Mouse (Mus musculus) heart, postnatal 14 days (tissue): ENCODE results near the gene Tm4sf20. TPM values are rescaled to one million over a fixed set of nuclear protein-coding genes. Genes with fewer than 3 reads are reported as not detected.

ENCODE experiments used
- DNase-seq, 2 experiments: peaks; one replicate each; pipeline ENCODE4 v3.0.0; 2021 to 2022
- intact Hi-C: fragments of 180-260 bp; cut with DNase I; formaldehyde crosslinking; loops from one replicate; pipeline ENCODE4 v1.15.1; 2025
- long read RNA-seq, 2 experiments: library from polyadenylated mRNA; stranded (forward); transcript quantifications; one replicate each; pipeline ENCODE4 v2.0.0; 2021
- total RNA-seq, 2 experiments: library from RNA; stranded (reverse); gene quantifications; 2 replicates each; pipeline ENCODE4 v1.2.3; 2021

Gene Tm4sf20
- not detected for total RNA-seq
- long read RNA-seq, experiment 1 = 0 reads
- long read RNA-seq, experiment 2 = 0 reads

DNA sequence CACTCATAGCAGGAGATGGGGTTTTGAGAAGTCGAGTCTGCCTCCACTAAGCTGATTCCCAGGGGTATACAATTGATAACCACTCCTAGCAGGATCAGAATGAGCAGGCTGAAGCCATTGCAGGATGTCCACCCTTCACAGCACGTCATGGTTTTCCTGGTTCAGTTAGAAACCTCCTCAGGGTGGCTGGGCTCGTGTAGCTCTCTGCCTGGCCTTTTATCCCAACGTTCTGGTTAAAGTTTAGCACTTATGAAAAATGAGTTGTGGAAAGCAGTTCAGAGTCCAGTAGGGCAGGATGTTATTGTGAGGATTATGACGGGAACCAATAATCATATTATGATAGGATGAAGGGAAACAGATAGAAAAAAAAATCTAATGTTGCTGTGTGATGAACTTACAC is at the start of gene Tm4sf20:
Tm4sf20 (minus strand) TSS at position 193 of the 400 bp plus-strand sequence.
- intact Hi-C loops = no loop called here

DNA sequence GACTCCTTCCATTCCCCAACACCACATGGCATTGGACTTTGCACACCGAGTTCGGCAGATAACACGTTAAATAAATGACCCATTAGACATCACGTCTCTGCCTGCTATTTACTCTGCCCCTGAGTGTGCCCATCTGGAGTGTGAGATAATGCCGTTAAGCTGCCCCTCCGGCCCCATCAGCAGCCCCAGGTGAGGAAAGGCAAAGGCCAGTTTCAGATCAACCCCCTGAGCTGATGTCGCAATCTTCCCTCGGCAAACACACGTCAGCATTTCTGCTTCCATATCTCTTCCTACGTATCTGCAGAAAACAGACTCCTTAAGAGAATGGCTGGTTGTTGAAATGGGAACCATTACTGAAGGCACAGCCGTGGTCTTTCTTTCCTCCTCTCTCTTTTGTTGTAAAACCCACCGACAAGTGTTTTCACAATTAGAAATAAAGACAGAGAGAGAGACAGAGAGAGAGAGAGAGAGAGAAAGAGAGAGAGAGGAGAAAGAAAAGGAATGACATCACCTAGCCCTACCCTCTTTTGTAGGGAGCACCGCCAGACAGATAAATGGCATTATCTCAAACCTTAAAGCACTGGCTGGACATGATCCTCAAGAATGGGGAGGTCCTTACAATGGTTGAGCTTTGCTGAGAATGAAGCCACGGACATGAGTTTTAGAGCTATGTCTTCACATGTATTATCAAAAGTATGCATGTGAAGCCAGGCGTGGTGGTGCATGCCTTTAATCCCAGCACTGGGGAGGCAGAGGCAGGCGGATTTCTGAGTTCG is 47.9 kb upstream of the Tm4sf20 start:
- intact Hi-C loops = no loop called here
- DNase-seq = no peak

More for the DNA sequence above, at the start of gene Tm4sf20:
- no peak for DNase-seq

DNA sequence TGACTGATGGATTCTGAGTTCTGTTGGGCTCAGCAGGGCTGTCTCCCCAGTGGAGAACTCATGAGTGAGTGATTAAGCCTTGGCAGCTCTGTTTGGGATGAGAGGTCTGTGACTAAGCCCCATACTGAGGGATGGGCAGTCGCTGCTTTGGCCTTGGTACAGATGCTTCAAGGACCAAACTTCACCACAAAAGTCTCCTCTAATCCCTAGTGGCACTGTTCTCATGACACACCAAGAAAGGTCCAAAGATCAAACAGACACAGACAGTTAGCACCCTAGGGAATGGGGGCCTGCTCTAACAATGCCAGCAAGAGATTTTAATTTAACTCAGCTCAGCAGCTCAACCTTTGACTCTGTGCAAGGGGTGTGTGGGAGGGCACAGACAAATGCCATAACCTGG is 43.5 kb upstream of the Tm4sf20 start:
- intact Hi-C loops = no loop called here
- DNase-seq = no peak

DNA sequence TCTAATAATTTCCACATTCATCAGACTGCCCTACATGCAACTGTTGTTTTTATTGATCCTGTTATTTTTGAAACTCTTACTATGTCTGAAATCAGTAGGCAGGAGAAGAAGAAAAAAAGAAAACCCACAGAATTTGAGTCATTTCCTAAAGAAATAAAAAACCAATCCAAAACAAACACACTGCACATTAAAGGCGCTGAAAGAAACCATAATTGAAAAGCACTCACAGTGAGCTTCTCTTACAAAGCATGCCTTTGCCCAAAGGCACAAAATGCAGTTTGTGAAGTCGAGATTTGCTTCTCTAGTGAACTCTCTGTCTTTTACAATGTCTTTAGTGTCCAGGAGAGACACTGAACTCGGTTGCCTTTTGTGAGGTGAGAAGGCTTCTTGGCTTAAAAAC is 40.3 kb upstream of the Tm4sf20 start:
- no peak for DNase-seq
- intact Hi-C loops = no loop called here

DNA sequence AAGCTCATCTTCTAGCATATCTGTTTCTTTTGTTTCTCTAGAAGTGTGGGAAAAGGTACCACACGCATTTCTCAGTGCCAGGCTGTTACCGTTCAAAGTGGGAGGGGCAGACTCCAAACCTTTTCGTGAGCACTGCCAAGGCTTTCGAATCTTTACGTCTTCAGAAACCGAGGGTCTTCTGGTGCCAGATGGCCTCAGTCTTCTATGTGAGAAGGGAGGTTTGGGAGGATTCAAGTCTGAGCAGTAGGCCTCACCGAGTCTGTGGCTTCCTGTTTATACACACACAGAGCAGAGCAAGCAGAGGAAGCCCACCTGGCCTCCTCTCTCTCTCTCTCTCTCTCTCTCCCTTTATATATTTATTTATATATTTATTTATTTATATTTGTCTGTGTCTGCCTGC is 38.9 kb upstream of the Tm4sf20 start:
- intact Hi-C loops = no loop called here

DNA sequence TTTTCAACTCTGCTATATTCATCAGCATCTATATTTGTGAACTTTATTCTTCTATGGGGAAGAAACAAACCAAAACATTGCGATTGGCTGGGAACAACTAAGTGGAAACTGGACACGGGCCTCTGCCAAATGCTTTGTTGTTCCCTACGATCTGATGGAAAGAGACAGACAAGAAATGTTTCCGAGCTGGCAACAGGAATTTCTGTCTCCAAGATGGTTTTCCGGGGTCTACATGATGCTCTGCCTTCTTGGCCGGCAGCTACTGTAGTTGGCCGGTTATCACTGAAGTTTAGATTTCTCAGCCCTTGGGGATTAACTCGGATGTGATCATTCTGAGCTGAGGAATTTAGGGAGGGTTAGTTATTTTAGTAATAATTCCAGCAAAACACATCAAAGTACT is 38.1 kb upstream of the Tm4sf20 start:
- intact Hi-C loops = no loop called here
- peak; percentile 8 to 25 for DNase-seq

More for the DNA sequence above, 38.9 kb upstream of the Tm4sf20 start:
- DNase-seq = no peak

DNA sequence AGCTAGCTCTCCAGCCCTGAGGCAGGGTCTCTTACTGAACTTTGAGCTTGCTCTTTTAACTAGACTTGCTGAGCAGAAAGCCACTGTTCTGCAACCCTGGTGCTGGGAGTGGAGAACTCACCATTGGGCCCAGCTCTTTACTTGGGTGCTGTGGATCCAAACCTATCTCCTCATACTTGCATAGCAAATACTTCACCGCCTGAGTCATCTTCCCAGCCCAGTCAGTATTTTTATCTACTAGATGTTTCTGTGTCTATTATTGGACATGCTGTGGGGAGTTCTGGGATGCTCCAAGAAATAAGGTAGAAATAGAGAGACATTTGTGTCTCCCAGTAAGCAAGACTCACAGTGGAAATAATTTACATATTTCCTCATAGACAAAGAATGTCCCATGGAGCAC is 35.8 kb upstream of the Tm4sf20 start:
- intact Hi-C loops = no loop called here
- no peak for DNase-seq

DNA sequence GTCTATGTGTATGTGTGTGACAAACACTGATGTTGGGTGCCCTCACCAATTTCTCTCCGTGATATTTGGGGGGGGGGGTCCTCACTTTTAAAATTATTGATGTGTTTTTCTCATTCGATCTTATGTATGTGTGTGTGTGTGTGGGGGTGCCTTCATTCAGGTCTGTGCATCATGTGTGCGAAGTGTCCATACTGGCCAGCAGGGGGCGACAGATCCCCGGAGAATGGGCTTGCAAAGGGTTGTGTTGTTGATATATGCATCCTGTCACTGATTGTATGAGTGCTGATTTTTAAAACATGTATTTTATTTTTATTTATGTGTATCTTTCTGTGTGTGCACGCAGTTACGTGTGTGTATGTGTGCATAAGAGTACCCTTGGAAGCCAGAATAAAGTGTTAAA is 35.3 kb upstream of the Tm4sf20 start:
- intact Hi-C loops = no loop called here

DNA sequence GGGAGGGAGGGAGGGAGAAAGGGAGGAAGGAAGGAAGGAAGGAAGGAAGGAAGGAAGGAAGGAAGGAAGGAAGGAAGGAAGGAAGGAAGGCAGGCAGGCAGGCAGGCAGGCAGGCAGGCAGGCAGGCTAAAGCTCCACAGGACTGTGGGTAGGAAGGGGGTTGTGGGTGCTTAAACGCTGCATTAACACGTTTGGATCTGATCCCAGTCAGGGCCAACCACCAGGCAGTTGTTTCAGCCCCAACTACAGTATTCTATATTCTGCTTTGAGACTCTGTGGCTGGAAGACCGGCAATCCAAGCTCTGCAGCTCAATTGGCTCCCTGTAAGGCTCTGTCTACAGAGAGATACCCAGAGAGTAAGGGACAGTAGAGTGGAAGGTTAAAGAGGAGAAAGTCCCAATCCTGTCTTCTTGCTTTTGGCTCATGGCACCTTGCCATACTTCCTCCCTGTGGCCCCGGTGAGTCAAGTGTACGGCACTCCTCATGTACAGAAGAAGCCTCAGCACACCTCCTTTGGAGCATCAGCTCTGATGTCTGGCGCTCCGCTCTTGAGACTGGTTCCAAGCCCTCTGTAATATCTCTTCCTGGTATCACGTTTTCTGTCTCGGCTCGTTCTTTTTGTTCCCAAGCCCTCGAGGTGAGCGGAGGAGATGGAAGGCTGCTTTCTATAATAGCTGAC is 33.0 kb upstream of the Tm4sf20 start:
- intact Hi-C loops = no loop called here
- no peak for DNase-seq

More for the DNA sequence above, 35.3 kb upstream of the Tm4sf20 start:
- DNase-seq = no peak

DNA sequence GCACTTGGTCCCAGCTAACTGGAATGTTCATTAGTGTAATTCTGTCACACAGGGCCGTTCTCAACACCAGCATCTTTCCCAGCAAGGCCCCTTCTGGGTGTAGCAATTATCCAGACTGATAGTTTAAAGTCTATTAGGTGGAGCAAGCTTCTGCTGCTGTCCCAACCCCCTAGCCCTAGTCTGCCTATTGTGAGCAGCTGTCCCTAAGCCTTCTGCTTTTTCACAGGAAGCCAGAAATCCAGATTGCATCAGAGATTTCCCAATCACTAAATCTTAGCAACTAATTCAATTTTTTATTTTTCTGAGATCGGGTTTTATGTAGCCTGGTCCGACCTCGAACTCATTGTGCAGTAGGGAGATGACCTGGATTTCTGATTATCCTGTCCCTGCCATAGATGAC is 30.7 kb upstream of the Tm4sf20 start:
- intact Hi-C loops = no loop called here
- no peak for DNase-seq

DNA sequence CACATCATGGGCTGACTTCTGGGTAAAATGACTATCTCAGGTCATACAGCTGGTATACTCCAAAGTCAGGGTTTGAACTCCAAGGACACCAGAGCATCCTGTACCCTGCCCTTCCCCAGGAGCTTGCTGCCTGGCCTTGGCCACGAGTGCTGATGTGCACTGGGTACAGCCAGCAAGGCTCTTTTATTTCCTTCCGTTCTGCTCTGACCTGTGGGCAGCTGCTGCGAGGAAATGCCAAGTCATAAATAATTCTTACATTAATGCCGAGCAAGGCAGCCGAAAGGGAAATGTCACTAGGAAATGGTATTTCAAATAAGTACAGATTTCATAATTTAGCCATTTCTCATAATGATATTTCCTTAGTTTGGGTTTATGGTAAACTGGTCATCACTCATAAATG is 30.0 kb upstream of the Tm4sf20 start:
- no peak for DNase-seq
- intact Hi-C loops = no loop called here

DNA sequence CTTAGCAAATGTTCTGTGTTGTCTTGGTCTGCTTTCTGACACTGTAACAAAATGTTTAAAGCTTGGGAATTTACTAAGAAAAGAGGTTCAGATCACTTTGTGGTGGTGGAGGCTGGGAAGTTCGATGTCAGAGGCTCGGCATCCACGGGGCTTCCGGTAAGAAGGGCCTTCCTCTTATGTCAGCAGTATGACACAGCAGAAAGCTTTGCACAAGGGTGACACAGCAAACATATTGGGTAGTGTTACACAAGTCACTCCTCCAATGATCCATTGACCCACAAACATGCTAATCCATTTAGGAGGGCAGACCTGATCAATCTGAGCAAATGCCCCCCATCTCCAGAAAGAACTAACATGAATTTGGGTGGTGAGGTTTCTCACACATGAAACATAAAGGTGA is 28.8 kb upstream of the Tm4sf20 start:
- intact Hi-C loops = no loop called here
- DNase-seq = no peak

DNA sequence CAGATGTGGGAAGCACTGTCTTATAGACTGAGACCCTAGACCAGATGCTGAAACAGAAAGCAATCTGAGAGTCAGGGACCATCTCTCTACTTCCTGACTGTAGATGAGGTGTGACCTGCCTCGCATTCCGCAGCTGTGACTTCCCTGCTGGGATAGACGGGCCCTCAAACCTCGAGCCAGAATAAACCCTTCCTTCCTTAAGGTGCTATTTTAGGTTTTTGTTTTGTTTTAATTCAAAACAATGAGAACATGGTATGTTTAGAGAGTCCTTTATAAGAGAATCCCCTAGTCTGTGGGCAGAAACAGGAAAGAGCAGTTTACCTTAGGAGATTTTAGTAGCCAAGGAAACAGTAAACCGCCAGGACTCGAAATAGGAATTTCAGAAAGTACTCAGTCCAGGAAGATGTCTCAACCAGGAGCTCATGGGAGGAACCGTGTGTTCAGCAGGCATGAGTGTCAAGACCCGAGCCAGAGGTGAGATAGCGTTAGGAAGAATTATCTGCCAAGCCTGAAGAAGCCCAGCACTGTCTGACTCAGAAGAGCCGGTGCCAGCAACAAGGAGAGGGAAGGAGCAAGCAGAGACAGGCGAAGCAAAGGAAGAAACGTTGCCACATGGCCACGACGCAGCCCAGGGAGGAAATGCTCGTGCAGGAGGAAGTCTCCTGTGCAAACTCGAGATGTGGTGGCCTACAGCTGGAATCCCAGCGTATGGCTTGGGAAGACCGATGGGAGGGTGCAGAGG is 27.6 kb upstream of the Tm4sf20 start:
- DNase-seq = no peak
- intact Hi-C loops = no loop called here

DNA sequence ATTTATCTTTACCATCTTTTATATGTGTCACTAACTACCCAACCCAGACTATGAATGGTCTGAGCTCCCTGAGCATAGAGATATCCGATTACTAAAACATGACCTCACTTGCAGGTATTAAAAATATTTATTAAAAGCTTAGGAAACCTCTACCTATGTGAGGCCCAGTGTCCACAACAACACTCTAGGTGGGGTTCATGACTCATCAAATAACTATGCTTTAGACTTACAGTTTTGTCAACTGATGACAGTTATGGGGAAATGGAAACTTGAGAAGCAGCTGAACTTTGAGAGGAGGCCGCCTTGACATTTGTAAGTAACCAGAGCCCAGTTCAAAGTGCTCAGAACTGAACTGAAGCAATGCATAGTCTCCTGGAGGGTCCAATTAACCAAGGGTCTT is 26.9 kb upstream of the Tm4sf20 start:
- intact Hi-C loops = no loop called here
- no peak for DNase-seq

DNA sequence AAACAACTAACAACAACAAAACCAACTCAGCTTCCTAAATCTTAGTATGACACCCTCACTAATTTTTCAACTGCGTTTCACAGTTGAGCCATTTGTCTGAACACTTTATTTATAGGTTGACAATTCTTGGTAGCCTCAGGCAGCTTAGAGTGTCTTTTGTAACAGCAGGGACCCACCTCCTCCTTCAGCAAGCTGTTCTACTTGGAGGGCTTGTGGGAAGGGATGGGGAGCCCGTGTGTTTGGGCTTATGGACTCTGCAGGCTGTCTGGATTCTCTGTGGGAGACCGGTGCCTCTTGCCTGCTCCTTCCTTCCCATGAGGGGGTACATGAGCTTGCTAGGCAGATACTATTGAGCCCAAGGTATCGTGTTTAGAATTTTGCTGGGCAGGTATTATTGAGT is 25.7 kb upstream of the Tm4sf20 start:
- no peak for DNase-seq
- intact Hi-C loops = no loop called here

DNA sequence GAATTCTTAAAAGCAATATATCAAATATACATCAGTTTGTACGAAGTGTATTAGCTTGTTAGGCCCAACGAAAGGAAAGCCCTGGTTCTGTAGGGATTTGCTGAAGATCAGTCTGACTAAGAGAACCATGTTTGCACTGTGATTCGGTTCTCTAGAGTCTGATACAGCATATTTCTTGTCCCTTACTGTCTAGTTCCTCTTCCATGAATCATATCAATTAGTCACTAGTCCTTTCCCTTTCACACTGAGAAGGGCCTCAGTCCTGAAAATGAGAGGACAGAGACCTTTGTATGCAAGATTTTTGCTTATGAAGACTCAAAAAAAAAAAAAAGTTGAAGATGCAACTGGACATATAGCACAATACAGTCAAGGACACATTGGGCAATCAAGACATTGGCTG is 24.8 kb upstream of the Tm4sf20 start:
- intact Hi-C loops = no loop called here

DNA sequence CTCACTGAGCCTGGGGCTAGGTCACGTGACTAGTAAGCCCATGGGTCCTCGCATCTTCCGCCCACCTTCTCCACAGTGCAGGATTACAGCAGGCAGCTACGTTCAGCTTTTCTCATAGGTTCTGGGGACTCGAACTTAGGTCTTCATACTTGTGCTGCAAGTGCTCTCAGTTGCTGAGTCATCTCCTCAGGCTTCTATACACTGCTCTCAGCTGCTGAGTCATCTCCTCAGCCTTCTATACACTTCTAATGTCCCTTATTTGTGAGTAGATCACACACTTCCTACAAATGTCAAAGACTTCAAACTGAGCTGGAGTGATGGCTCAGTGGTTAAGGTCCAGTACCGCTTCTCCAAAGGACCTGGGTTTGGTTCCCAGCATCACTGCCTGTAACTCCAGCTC is 24.0 kb upstream of the Tm4sf20 start:
- no peak for DNase-seq
- intact Hi-C loops = no loop called here

More for the DNA sequence above, 24.8 kb upstream of the Tm4sf20 start:
- DNase-seq = no peak

DNA sequence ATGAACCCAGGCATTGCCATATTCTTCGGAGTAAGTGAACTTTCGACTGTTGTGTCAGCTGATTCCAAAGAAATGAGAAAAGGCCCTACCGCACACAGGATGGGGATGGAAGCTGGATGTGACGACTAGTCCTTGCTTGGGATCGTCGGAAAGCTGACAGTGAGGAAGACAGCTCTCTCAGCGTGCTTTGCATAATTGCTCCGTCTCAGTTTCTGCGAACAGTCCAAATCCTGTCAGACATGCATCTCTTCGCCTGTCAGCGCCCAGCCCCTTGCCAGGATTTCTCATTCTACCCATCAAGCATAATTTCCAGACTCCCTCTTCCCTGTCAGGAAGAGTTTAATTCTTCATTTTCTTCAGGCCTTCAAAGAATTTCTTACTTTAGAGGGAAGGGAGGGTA is 22.8 kb upstream of the Tm4sf20 start:
- intact Hi-C loops = no loop called here
- DNase-seq = no peak

DNA sequence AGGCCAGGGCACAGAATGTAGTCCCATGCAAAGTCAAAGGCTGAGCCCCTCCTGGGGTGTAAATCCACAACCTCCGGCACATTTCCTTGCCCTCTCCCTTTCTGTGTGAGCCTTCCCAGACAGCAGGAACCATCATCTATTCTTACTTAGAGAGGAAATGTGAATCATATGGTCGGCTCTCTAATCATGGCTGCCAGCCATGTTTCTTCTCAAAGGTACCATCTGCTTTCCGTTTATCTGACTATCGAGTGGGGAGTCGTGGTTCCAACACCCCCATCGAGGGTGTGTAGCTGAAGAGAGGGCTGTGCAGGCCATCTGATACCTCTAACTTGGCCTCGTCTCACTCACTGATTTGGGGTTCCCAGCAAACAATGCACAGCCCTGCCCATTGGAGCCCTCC is 19.8 kb upstream of the Tm4sf20 start:
- no peak for DNase-seq
- intact Hi-C loops = loop anchor here (10.0 kb wide), 1 partner anchor 927 kb away; no protein-coding TSS in a partner anchor

DNA sequence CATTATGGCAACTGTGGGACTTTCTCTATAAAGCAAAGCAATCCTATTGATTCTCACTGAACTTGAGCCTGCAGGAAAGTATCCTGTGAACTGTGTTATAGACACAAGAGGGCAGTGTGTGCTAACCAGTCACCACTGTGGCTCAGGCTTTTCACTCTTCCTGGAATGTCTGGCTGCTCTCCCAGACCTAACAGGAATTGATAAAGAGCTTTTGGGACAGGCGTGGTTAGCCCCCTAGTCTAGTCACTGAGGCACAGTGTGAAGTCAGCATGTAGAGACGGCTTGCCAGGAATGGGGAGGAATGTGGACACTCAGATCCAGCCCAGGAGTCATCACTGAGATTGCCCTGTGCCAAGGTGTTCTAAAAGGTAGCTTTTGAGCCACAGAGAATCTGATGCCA is 19.2 kb upstream of the Tm4sf20 start:
- DNase-seq = peak; percentile 62 to 80
- intact Hi-C loops = loop anchor here (1.0 to 10.0 kb wide), 5 partner anchors 51 to 927 kb away; partner anchors contain the start of genes Agfg1 and Mff

DNA sequence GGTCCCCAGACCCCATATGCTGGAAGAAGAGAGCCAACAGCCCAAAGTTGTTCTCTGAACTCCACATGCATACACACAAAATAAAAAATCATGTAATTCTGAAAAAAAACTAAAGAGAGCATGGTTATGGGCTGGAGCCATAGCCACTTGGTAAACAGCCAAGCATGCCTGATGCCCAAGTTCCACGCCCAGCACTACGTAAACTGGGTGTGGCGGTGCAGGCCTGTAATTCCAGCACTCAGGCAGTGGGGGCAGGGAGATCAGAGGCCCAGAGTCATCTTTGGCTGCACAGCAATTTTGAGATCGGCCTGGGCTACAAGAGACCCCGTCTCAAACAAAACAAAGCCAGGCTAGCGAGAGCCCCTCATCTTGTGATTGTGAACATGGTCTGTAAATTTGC is 17.3 kb upstream of the Tm4sf20 start:
- intact Hi-C loops = loop anchor here (10.0 kb wide), 1 partner anchor 929 kb away; no protein-coding TSS in a partner anchor
- DNase-seq = peak in 1 of 2 experiments; percentile 16
